ENCODE assay signal across 21 mouse cellular contexts in genomic region chr10:62070636-62071035, GRCm38 (mm10).
A peak's percentile ranks its signal among the peaks of the same experiment; 100 is the strongest.
DNase-seq lines count a peak whose midpoint lies in the region; ATAC-seq lines count a peak whose summit lies in the region.
"Had no signal": no experiment of that assay in that cellular context is flagged by ENCODE, and none has a peak within 500 bp of the region (broad histone marks: within the 10 kb centered on the region; RNA-seq: fewer than 3 reads in every experiment).

No protein-coding gene starts in this region.

- no peak overlapping the region for H3K4me3 ChIP-seq in intestine, embryonic 15.5 days (replicated peaks)
- no peak overlapping the region for H3K4me3 ChIP-seq in intestine, embryonic 16.5 days (ENCODE audit: low read length)
- H3K4me3 ChIP-seq: embryonic facial prominence, embryonic 10.5 days; embryonic facial prominence, embryonic 13.5 days; forebrain, embryonic 10.5 days; forebrain, embryonic 13.5 days; gastrocnemius, adult 2 months; hindbrain, embryonic 12.5 days; hindbrain, embryonic 15.5 days had no signal

- no peaks in the 10 kb centered on the region for H3K27me3 ChIP-seq in intestine, embryonic 15.5 days (replicated peaks)
- H3K27me3 ChIP-seq in intestine, embryonic 16.5 days (replicated peaks; ENCODE audit: control insufficient read depth, insufficient read depth, low read length), result no peaks in the 10 kb centered on the region
- H3K27me3 ChIP-seq: embryonic facial prominence, embryonic 13.5 days; hindbrain, embryonic 12.5 days; hindbrain, embryonic 15.5 days had no signal

- H3K4me1 ChIP-seq in intestine, embryonic 15.5 days (replicated peaks), result no peaks in the 10 kb centered on the region
- H3K4me1 ChIP-seq in intestine, embryonic 16.5 days (ENCODE audit: control insufficient read depth, insufficient read depth, low read length), result no peaks in the 10 kb centered on the region
- H3K4me1 ChIP-seq: embryonic facial prominence, embryonic 10.5 days; forebrain, embryonic 10.5 days; forebrain, embryonic 13.5 days; hindbrain, embryonic 12.5 days; hindbrain, embryonic 15.5 days had no signal

- H3K9ac ChIP-seq in intestine, embryonic 15.5 days, result no peak overlapping the region
- no peak overlapping the region for H3K9ac ChIP-seq in intestine, embryonic 16.5 days (ENCODE audit: low read depth, low read length)
- H3K9ac ChIP-seq: embryonic facial prominence, embryonic 13.5 days; forebrain, embryonic 13.5 days; hindbrain, embryonic 12.5 days; hindbrain, embryonic 15.5 days had no signal

- H3K4me2 ChIP-seq in intestine, embryonic 15.5 days (replicated peaks), result peak overlapping the region; percentile 30; the same call in 1 of the 2 replicates
- peak overlapping the region; percentile 27; the same call in 1 of the 2 replicates for H3K4me2 ChIP-seq in intestine, embryonic 16.5 days (ENCODE audit: low read depth, low read length)
- H3K4me2 ChIP-seq: embryonic facial prominence, embryonic 13.5 days; forebrain, embryonic 13.5 days; heart, embryonic 11.5 days; hindbrain, embryonic 12.5 days; hindbrain, embryonic 15.5 days had no signal

- H3K36me3 ChIP-seq in intestine, embryonic 15.5 days, result no peaks in the 10 kb centered on the region
- no peaks in the 10 kb centered on the region for H3K36me3 ChIP-seq in intestine, embryonic 16.5 days (ENCODE audit: control insufficient read depth, insufficient read depth, low read length)
- H3K36me3 ChIP-seq: embryonic facial prominence, embryonic 10.5 days; embryonic facial prominence, embryonic 13.5 days; forebrain, embryonic 10.5 days; hindbrain, embryonic 12.5 days; hindbrain, embryonic 15.5 days had no signal

- H3K27ac ChIP-seq in intestine, embryonic 15.5 days, result peak overlapping the region; percentile 38; the same call in 1 of the 2 replicates
- peak overlapping the region; percentile 76 for H3K27ac ChIP-seq in intestine, embryonic 16.5 days (ENCODE audit: low read length)
- H3K27ac ChIP-seq: embryonic facial prominence, embryonic 10.5 days; embryonic facial prominence, embryonic 13.5 days; forebrain, embryonic 10.5 days; forebrain, embryonic 13.5 days; gastrocnemius, adult 2 months; hindbrain, embryonic 12.5 days; hindbrain, embryonic 15.5 days had no signal

- WGBS in intestine, embryonic 15.5 days, result 65% methylated on average over 8 of the region's 8 CpGs
- 58% methylated on average over 8 of the region's 8 CpGs for WGBS in intestine, embryonic 16.5 days

- ATAC-seq in intestine, embryonic 15.5 days, result peak; percentile 76
- ATAC-seq in intestine, embryonic 16.5 days, result peak; percentile 85
- ATAC-seq: CD4-positive, CD25-positive, alpha-beta regulatory T cell, adult 4 months; forebrain, embryonic 13.5 days; forebrain, embryonic 16.5 days had no signal

- H3K9me3 ChIP-seq in intestine, embryonic 15.5 days, result no peaks in the 10 kb centered on the region
- H3K9me3 ChIP-seq in intestine, embryonic 16.5 days (ENCODE audit: control insufficient read depth, low read length), result no peaks in the 10 kb centered on the region
- H3K9me3 ChIP-seq: embryonic facial prominence, embryonic 10.5 days; embryonic facial prominence, embryonic 13.5 days; forebrain, embryonic 10.5 days; forebrain, embryonic 13.5 days; hindbrain, embryonic 12.5 days; hindbrain, embryonic 15.5 days had no signal

- peak; percentile 37 to 45 for DNase-seq in kidney, postnatal 36 days
- no peak for DNase-seq in kidney, adult 18-20 months
- no peak for DNase-seq in adrenal gland, postnatal 4 days (ENCODE audit: low spot score in 2 of 2)
- no peak for DNase-seq in frontal cortex, adult 2 months (ENCODE audit: extremely low spot score in 1 of 2, low spot score in 1 of 2)
- DNase-seq: adrenal gland, adult 2 months; adrenal gland, postnatal 14 days; embryo, embryonic 11 days; gastrocnemius, adult 2 months; gastrocnemius, postnatal 14 days; heart, adult 11 months had no signal

Comparison
In these comparisons a context has a peak if more than half of its experiments do, and no peak if none do; other contexts are left out.
1. DNase-seq: peak in kidney, postnatal 36 days (2 of 2); none in kidney, adult 18-20 months (single experiment), adrenal gland, postnatal 4 days (0 of 2) and frontal cortex, adult 2 months (0 of 2).